Mouse (Mus musculus) left cerebral cortex, adult 18-20 months (tissue): ENCODE results near the gene S1pr4. TPM values are rescaled to one million over a fixed set of nuclear protein-coding genes. Genes with fewer than 3 reads are reported as not detected.

Experiments
- microRNA-seq, 2 experiments: library from miRNA; unstranded; fragments of <30 nt; microRNA quantifications; one replicate each; pipeline ENCODE4 v1.2.0; 2021
- total RNA-seq, 2 experiments: library from RNA; stranded (reverse); gene quantifications; 2 replicates each; pipeline ENCODE4 v1.2.3; 2021

The S1pr4 gene
- total RNA-seq, 2 experiments from 2014 or later: 0.58 to 0.82 TPM

Small RNA genes within 50 kb of the gene (microRNA-seq; reads per million reads assigned to microRNA genes)
- gene Gm25595: 0 reads per million in 2 experiments

Other genes starting within 250 kb of the S1pr4 start
- 100 to 1,000 TPM; 187 to 195 TPM for gene Matk, start 247.2 kb downstream of the S1pr4 start, total RNA-seq
- 10 to 100 TPM; 38.8 to 43.5 TPM for gene Mrpl54, start 233.2 kb downstream of the S1pr4 start, total RNA-seq
- gene Apba3, start 233.2 kb downstream of the S1pr4 start, total RNA-seq: 10 to 100 TPM; 36.7 to 42.7 TPM
- gene Tjp3, start 208.6 kb downstream of the S1pr4 start, total RNA-seq: under 1 TPM; 0.16 to 0.23 TPM
- gene Pip5k1c, start 207.2 kb downstream of the S1pr4 start, total RNA-seq: 100 to 1,000 TPM; 415 to 417 TPM
- 10 to 100 TPM; 30.5 to 34.6 TPM for gene Cactin, start 179.0 kb downstream of the S1pr4 start, total RNA-seq
- 1 to 10 TPM; 1.1 to 1.5 TPM for gene Tbxa2r, start 171.4 kb downstream of the S1pr4 start, total RNA-seq
- 1 to 10 TPM; 2.5 to 3.6 TPM for gene Gipc3, start 156.9 kb downstream of the S1pr4 start, total RNA-seq
- 10 to 100 TPM; 28.9 to 30.5 TPM for gene Hmg20b, start 149.7 kb downstream of the S1pr4 start, total RNA-seq
- gene Mfsd12, start 142.6 kb downstream of the S1pr4 start, total RNA-seq: 10 to 100 TPM; 38.1 to 42.0 TPM
- gene 4930404N11Rik, start 134.3 kb downstream of the S1pr4 start, total RNA-seq: 1 to 10 TPM; 1.2 to 1.3 TPM
- 10 to 100 TPM; 71.1 to 72.1 TPM for gene Fzr1, start 121.6 kb downstream of the S1pr4 start, total RNA-seq
- 10 to 100 TPM; 87.4 to 97.6 TPM for gene Dohh, start 115.7 kb downstream of the S1pr4 start, total RNA-seq
- gene Gm48551, start 115.7 kb downstream of the S1pr4 start, total RNA-seq: 1 to 10 TPM; 3.1 to 3.8 TPM
- 1 to 10 TPM; 2.7 to 2.8 TPM for gene Gm48552, start 111.1 kb downstream of the S1pr4 start, total RNA-seq
- gene Smim24, start 107.1 kb downstream of the S1pr4 start, total RNA-seq: 1 to 10 TPM; 1.1 to 1.2 TPM
- 10 to 100 TPM; 84.7 to 91.7 TPM for gene Nfic, start 44.5 kb downstream of the S1pr4 start, total RNA-seq
- 100 to 1,000 TPM; 242 to 259 TPM for gene Celf5, start 17.4 kb downstream of the S1pr4 start, total RNA-seq
- 10 to 100 TPM; 68.1 to 85.1 TPM for gene Ncln, start 3.7 kb downstream of the S1pr4 start, total RNA-seq
- 1 to 10 TPM; 2.6 to 3.5 TPM for gene Gna15, start 24.1 kb upstream of the S1pr4 start, total RNA-seq
- 100 to 1,000 TPM; 105 to 114 TPM for gene Gna11, start 45.1 kb upstream of the S1pr4 start, total RNA-seq
- 100 to 1,000 TPM; 700 to 737 TPM for gene Aes, start 59.4 kb upstream of the S1pr4 start, total RNA-seq
- gene Tle2, start 74.4 kb upstream of the S1pr4 start, total RNA-seq: 10 to 100 TPM; 41.3 to 42.4 TPM
- gene Tle6, start 100.9 kb upstream of the S1pr4 start, total RNA-seq: 10 to 100 TPM; 11.4 to 11.8 TPM
- gene BC025920, start 106.1 kb upstream of the S1pr4 start, total RNA-seq: 1 to 10 TPM; 2.6 to 3.3 TPM
- gene Sirt6, start 127.7 kb upstream of the S1pr4 start, total RNA-seq: 10 to 100 TPM; 26.2 to 26.6 TPM
- gene Ankrd24, start 128.4 kb upstream of the S1pr4 start, total RNA-seq: 10 to 100 TPM; 44.4 to 46.4 TPM
- 1 to 10 TPM; 4.3 to 5.8 TPM for gene Gm10778, start 148.9 kb upstream of the S1pr4 start, total RNA-seq
- gene Zfp433, start 204.7 kb upstream of the S1pr4 start, total RNA-seq: 10 to 100 TPM in 1 of 2 experiments, 1 to 10 TPM in 1; 8.6 to 10.6 TPM